Mouse (Mus musculus) heart, adult 2 months (tissue): Measurements from ENCODE around the gene Prrx2. TPM values are rescaled to one million over a fixed set of nuclear protein-coding genes. Genes with fewer than 3 reads are reported as not detected.

ENCODE experiments used
- DNase-seq, 2 experiments: peaks; one replicate each; pipeline ENCODE4 v3.0.0; 2021
- H3K27ac ChIP-seq: fragments of 200-600 bp; 2 replicates; pipeline ENCODE4 v1.8.1; 2022
- H3K27me3 ChIP-seq: fragments of 200-500 bp; 2 replicates; pipeline ENCODE4 v1.6.1; 2012; ENCODE audit warnings: mild to moderate bottlenecking, low read length, inconsistent platforms, mixed read lengths; ENCODE audit not compliant: control insufficient read depth, insufficient read depth
- H3K36me3 ChIP-seq: fragments of 200-500 bp; 2 replicates; pipeline ENCODE4 v1.6.1; 2012; ENCODE audit warnings: low read length, inconsistent platforms; ENCODE audit not compliant: control insufficient read depth, insufficient read depth
- H3K4me1 ChIP-seq: fragments of 200-500 bp; 2 replicates; pipeline ENCODE4 v1.6.1; 2011; ENCODE audit warnings: low read length; ENCODE audit not compliant: control insufficient read depth, insufficient read depth
- H3K4me3 ChIP-seq: fragments of 200-600 bp; 2 replicates; pipeline ENCODE4 v1.8.1; 2022
- H3K79me2 ChIP-seq: fragments of 200-500 bp; replicated peaks from 2 replicates; pipeline ENCODE4 v1.6.1; 2012; ENCODE audit warnings: mild to moderate bottlenecking, inconsistent platforms, low read length, moderate library complexity, mixed read lengths; ENCODE audit not compliant: control insufficient read depth, insufficient read depth
- H3K9ac ChIP-seq: fragments of 200-500 bp; 2 replicates; pipeline ENCODE4 v1.6.1; 2012; ENCODE audit warnings: low read depth, mild to moderate bottlenecking, control low read depth, inconsistent platforms, low read length, mixed read lengths
- CTCF ChIP-seq: fragments of 200-600 bp; IDR thresholded peaks from 2 replicates; pipeline ENCODE4 v1.8.1; 2022; ENCODE audit warnings: antibody characterized with exemption, mild to moderate bottlenecking, moderate library complexity
- EP300 ChIP-seq: fragments of 200-500 bp; IDR thresholded peaks from 2 replicates; pipeline ENCODE4 v1.6.1; 2011; ENCODE audit warnings: low read depth, low read length, control low read depth; ENCODE audit not compliant: insufficient read depth
- POLR2A ChIP-seq: fragments of 200-500 bp; IDR thresholded peaks from 2 replicates; pipeline ENCODE4 v1.6.1; 2011; ENCODE audit warnings: mild to moderate bottlenecking, low read depth, low read length, control low read depth; ENCODE audit not compliant: insufficient read depth
- WGBS: fragments of 180-500 bp; shearing (Covaris S2); methylation state at CpG from one replicate; pipeline ENCODE4 v1.1.7; 2018; 5-methylcytosine and 5-hydroxymethylcytosine counted together
- intact Hi-C: fragments of 180-260 bp; cut with DNase I; formaldehyde crosslinking; loops from one replicate; pipeline ENCODE4 v1.15.1; 2025
- polyA plus RNA-seq: library from polyadenylated mRNA; depleted of rRNA; stranded (reverse); fragments of >200 nt; gene quantifications from 2 replicates; pipeline ENCODE4 v1.2.3, GENCODE M21; 2012
- total RNA-seq, 2 experiments: library from RNA; stranded (reverse); gene quantifications; 2 replicates each; pipeline ENCODE4 v1.2.3; 2021

Gene Prrx2
- total and polyA plus RNA-seq, 3 experiments, result 0.75 to 1.6 (median 0.84) TPM

DNA sequence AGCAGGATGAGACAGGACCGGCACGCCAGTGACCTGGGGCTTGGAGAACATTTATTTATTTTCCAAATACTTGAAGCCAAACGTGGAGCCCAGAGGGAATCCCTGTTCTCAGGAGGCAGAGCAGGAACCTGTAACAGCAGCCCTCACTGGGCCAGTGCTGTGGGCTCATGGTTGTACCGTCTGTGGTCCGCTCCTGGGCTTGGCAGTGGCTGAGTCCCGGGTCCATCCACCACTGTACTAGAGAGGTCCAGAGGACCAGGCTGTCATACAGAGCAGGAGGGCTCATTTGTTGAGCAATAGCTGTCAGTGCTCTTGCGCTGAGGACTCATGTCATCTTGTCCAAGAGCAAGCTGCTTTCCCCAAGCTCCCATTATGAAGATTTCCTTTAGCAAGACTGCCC lies 40.3 kb downstream of the Prrx2 start:
- H3K79me2 ChIP-seq, result no peaks in the 10 kb centered on the region
- TF ChIP-seq EP300, result no peak
- no peak for TF ChIP-seq CTCF
- no peak for TF ChIP-seq POLR2A
- H3K9ac ChIP-seq, result no peak overlapping the region
- 78% methylated on average over 7 of the region's 7 CpGs for WGBS
- H3K36me3 ChIP-seq, result no peaks in the 10 kb centered on the region
- intact Hi-C loops, result no loop called here
- no peak for DNase-seq
- no peaks in the 10 kb centered on the region for H3K27me3 ChIP-seq
- no peaks in the 10 kb centered on the region for H3K4me1 ChIP-seq
- no peak overlapping the region for H3K27ac ChIP-seq
- H3K4me3 ChIP-seq, result no peak overlapping the region

DNA sequence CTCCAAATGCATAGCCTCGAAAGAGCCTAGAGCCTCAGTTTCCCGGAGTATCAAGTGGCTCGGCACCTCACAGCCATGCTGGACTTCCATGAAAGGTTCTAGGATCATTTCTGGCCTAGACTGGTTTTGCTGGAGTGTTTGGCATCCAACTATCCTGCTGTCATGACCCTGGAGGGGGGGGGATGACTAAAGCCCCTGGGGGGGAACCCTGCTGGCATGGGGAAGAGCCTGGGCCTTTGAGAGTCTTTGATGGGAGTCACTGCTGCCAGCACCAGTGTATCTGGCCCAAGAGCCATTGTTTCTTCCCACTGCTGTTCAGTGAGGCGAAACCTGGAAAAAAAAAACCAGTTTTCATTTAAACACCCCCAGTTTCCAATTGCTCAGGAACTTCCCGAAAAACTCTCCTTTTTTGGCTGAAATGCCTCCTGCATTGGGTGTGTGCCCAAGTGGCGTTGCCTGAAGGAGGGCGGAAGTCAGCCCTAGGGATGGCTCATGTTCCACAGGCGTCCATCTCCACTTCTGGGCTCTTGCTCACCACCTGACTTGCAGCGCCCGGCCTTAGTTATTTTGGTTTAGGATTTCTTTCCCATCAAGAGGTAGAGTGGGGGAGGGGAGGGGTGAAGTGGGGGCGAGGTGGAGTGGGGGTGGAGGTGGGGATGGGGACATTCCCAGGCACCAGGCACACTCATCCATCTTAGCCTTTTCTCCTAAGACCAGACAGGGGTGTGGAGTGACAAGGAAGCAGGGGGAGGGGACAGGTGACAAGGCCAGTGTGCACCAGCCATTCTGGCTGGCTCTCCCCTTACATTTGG lies 41.1 kb downstream of the Prrx2 start:
- no peak overlapping the region for H3K4me3 ChIP-seq
- no peaks in the 10 kb centered on the region for H3K36me3 ChIP-seq
- TF ChIP-seq CTCF (no peak), POLR2A (no peak), EP300 (no peak)
- no peaks in the 10 kb centered on the region for H3K4me1 ChIP-seq
- intact Hi-C loops, result no loop called here
- WGBS, result 61% methylated on average over 11 of the region's 11 CpGs
- H3K9ac ChIP-seq, result no peak overlapping the region
- no peak overlapping the region for H3K27ac ChIP-seq
- H3K79me2 ChIP-seq, result no peaks in the 10 kb centered on the region
- DNase-seq, result no peak
- H3K27me3 ChIP-seq, result no peaks in the 10 kb centered on the region

DNA sequence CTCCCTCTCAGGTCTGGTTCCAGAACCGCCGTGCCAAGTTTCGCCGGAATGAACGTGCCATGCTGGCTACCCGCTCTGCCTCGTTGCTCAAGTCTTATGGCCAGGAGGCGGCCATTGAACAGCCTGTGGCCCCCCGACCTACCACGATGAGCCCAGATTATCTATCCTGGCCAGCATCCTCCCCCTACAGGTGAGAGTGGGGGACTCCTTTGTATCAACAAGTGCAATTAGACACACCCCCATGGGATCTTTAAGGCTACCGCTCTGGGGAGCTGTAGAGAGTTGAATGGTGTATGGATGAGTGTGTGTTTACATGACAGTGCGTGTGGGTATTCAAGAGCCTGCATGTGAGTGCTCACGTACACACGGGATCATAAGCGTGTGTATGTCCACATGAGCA lies 44.7 kb downstream of the Prrx2 start:
- WGBS, result 92% methylated on average over 15 of the region's 15 CpGs
- no peaks in the 10 kb centered on the region for H3K27me3 ChIP-seq
- no peak overlapping the region for H3K27ac ChIP-seq
- H3K9ac ChIP-seq, result no peak overlapping the region
- H3K36me3 ChIP-seq, result no peaks in the 10 kb centered on the region
- no peak for DNase-seq
- intact Hi-C loops, result no loop called here
- TF ChIP-seq POLR2A (no peak), EP300 (no peak), CTCF (no peak)
- no peaks in the 10 kb centered on the region for H3K79me2 ChIP-seq
- no peak overlapping the region for H3K4me3 ChIP-seq
- H3K4me1 ChIP-seq, result no peaks in the 10 kb centered on the region

GRCm38 (mm10) chr2:30881215-30881614 lies 46.4 kb downstream of the Prrx2 start:
- no peak for DNase-seq
- no peaks in the 10 kb centered on the region for H3K79me2 ChIP-seq
- intact Hi-C loops, result no loop called here
- no peak overlapping the region for H3K4me3 ChIP-seq
- no peak overlapping the region for H3K9ac ChIP-seq
- H3K27me3 ChIP-seq, result no peaks in the 10 kb centered on the region
- 72% methylated on average over 7 of the region's 7 CpGs for whole genome bisulfite sequencing
- H3K36me3 ChIP-seq, result no peaks in the 10 kb centered on the region
- no peak overlapping the region for H3K27ac ChIP-seq
- H3K4me1 ChIP-seq, result no peaks in the 10 kb centered on the region
- TF ChIP-seq EP300 (no peak), CTCF (no peak), POLR2A (no peak)

DNA sequence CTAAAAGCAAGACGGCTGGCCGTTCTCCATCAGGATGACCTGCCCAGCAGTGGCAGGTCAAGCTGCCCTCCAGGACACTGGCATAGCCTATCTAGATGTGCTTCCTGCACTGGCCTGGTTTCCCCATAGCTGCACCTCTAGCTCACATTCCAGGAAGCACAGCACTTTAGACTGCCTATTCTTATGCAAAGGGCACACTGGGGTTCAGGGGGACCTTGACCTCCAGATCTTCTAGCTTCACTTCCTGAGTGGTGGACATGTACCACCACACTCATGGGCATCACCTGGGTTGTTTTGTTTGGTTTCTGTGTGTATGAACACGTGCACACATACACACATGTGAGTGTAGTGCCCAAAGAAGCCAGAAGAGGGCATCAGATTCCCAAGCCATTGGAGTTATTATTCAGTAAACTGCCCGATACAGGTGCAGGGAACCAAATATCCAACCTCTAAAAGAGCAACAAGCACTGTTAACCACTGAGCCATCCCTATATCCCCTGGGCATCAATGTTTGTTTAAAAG lies 50.1 kb downstream of the Prrx2 start:
- Histone ChIP-seq H3K4me3 (no peak overlapping the region), H3K4me1 (no peaks in the 10 kb centered on the region), H3K27me3 (no peaks in the 10 kb centered on the region), H3K9ac (no peak overlapping the region), H3K79me2 (no peaks in the 10 kb centered on the region), H3K36me3 (no peaks in the 10 kb centered on the region), H3K27ac (no peak overlapping the region)
- intact Hi-C loops, result no loop called here
- 92% methylated on average over 4 of the region's 4 CpGs for WGBS
- TF ChIP-seq POLR2A, result no peak
- no peak for TF ChIP-seq EP300
- TF ChIP-seq CTCF, result no peak
- DNase-seq, result no peak

DNA sequence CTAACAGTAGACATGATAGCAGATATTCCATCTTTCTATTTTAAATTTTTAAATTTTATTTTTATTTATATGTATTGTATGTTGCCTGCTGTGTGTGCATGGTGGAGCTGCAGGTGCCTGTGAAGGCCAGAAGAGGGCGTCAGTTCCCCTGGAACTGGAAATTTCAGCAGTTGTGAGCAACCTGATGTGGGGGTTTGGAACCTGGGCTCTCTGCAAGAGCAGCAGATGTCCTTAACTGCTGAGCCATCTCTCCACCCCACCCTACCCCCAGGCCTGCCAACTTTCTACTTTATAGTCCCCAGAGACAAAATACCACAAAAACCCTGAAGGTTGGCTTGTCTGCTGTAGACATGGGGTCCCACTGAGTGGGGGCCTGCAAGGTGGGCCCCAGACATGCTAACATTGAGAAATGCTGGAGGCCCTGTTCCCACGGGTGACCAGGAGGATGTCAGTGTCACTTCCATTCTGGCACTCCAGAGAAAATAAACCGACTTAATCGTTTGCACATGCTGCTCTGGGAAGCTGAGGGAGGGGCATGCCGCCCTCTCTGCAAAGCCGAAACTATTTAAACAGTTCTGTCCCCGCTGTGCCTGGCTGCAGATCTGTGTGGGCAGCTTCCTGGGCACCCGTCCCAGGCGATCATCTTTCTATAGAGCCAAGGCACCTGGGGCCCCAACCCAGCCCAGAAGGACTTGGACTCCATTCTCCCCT lies 50.8 kb downstream of the Prrx2 start:
- TF ChIP-seq EP300, result no peak
- TF ChIP-seq POLR2A, result no peak
- TF ChIP-seq CTCF, result peak; percentile 17; the same call in 1 of the 2 replicates
- H3K4me3 ChIP-seq, result no peak overlapping the region
- no peaks in the 10 kb centered on the region for H3K27me3 ChIP-seq
- H3K36me3 ChIP-seq, result no peaks in the 10 kb centered on the region
- H3K9ac ChIP-seq, result no peak overlapping the region
- no peaks in the 10 kb centered on the region for H3K4me1 ChIP-seq
- WGBS, result 27% methylated on average over 9 of the region's 9 CpGs
- intact Hi-C loops, result no loop called here
- H3K79me2 ChIP-seq, result no peaks in the 10 kb centered on the region
- DNase-seq, result no peak
- H3K27ac ChIP-seq, result no peak overlapping the region
